Mouse (Mus musculus): Measurements from ENCODE around the gene Mrpl4. TPM values are rescaled to one million over a fixed set of nuclear protein-coding genes. Genes with fewer than 3 reads are reported as not detected.

The Mrpl4 gene
- total and polyA plus RNA-seq, 3 experiments = 38.4 to 129 (median 39.1) TPM

DNA sequence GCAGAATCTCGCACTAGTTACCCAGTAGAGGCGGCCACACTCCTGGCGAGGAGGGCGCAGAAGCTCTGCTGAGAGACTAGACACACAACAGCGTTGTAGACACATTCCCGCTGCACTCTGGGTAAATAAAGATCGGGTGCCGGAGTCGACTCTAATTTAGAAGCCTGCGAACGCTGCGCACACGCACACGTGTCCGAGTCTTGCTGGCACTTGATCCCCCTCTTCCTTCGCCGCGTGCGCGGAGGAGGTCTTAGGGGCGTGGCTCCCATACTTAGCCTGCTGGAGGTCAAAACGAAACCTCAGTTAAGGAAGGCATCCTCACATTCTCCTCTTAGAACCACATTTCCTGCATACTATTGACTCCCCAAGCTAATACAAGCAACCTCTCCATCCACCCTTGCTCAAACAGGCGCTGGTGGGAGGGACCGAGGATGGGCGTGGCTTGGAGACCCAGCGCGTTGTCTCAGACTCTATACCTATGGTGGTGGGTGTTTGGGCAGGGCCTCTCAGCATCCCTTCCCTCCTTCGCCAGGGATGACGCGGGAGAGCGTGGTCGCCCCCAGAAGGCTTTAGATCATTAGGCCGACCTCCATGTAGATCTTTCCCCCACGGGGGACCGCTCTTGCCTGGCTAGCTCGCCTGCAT is 28.8 kb downstream of the Mrpl4 start:
- DNase-seq (ENCODE audit: low spot score) (no peak), ATAC-seq (ENCODE audit: extremely low read depth, insufficient number of reproducible peaks, low FRiP score, poor library complexity, severe bottlenecking) (0 out of 2 replicates have a peak, but pooled peaks have one; percentile 1)
- Histone ChIP-seq H3K27me3 (ENCODE audit: insufficient read depth, low read length) (peaks cover 5% of the 10 kb centered on the region; the same call in 1 of the 2 replicates), H3K4me1 (ENCODE audit: insufficient read depth, low read depth, low read length) (peaks cover 75% of the 10 kb centered on the region), H3K36me3 (replicated peaks) (peaks cover 30% of the 10 kb centered on the region), H3K9me3 (replicated peaks) (no peaks in the 10 kb centered on the region), H3K4me3 (ENCODE audit: low read depth, low read length) (peak overlapping the region; percentile 77)
- no peak for TF ChIP-seq POLR2AphosphoS5 (IDR thresholded peaks at IDR 0.05; ENCODE audit: insufficient replicate concordance, low read depth, low read length)
- no peak for TF ChIP-seq CTCF (IDR thresholded peaks at IDR 0.05; ENCODE audit: low read depth, low read length)
- no peak for TF ChIP-seq GATA1 (IDR thresholded peaks at IDR 0.05; ENCODE audit: borderline replicate concordance, low read length)
- TF ChIP-seq TAL1 (conservative IDR thresholded peaks at IDR 0.05; ENCODE audit: low read depth, low read length) = no peak
- no peak for TF ChIP-seq GATA2 (IDR thresholded peaks at IDR 0.05; ENCODE audit: borderline replicate concordance, low read depth, low read length)

DNA sequence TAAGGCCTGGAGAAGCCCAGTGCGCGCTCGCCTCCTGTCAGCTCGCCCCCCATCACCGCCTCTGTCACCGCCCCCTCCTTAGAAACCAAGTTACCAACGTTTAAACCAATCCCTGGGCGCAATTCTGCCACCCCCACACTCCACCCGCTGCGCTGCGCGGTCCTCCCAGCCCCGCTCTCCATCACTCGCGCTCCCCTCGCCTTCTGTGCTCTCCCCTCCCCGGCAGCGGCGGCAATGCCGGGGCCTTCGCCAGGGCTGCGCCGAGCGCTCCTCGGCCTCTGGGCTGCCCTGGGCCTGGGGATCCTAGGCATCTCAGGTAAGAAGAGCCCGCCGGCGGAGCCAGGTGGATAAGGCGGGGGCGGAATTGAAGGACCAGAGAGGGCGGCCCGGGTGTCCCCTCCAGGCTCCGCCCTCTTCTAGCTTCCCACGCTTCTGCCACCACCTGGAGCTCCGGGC is 29.4 kb downstream of the Mrpl4 start, which contains the start of gene Icam5:
TSS of gene Icam5 (plus strand) at position 178 of the 456 bp plus-strand sequence.
- Histone ChIP-seq H3K27me3 (ENCODE audit: insufficient read depth, low read length) (peaks cover 10% of the 10 kb centered on the region; the same call in 1 of the 2 replicates), H3K4me1 (ENCODE audit: insufficient read depth, low read depth, low read length) (peaks cover 71% of the 10 kb centered on the region), H3K36me3 (replicated peaks) (peaks cover 24% of the 10 kb centered on the region), H3K9me3 (replicated peaks) (no peaks in the 10 kb centered on the region), H3K4me3 (ENCODE audit: low read depth, low read length) (peak within 1 kb of the TSS; percentile 77)
- ATAC-seq (ENCODE audit: extremely low read depth, insufficient number of reproducible peaks, low FRiP score, poor library complexity, severe bottlenecking) = no peak
- no peak for DNase-seq (ENCODE audit: low spot score)
- TF ChIP-seq POLR2AphosphoS5 (IDR thresholded peaks at IDR 0.05; ENCODE audit: insufficient replicate concordance, low read depth, low read length) (no peak), CTCF (IDR thresholded peaks at IDR 0.05; ENCODE audit: low read depth, low read length) (no peak), GATA1 (IDR thresholded peaks at IDR 0.05; ENCODE audit: borderline replicate concordance, low read length) (no peak), TAL1 (conservative IDR thresholded peaks at IDR 0.05; ENCODE audit: low read depth, low read length) (no peak), GATA2 (IDR thresholded peaks at IDR 0.05; ENCODE audit: borderline replicate concordance, low read depth, low read length) (no peak)

DNA sequence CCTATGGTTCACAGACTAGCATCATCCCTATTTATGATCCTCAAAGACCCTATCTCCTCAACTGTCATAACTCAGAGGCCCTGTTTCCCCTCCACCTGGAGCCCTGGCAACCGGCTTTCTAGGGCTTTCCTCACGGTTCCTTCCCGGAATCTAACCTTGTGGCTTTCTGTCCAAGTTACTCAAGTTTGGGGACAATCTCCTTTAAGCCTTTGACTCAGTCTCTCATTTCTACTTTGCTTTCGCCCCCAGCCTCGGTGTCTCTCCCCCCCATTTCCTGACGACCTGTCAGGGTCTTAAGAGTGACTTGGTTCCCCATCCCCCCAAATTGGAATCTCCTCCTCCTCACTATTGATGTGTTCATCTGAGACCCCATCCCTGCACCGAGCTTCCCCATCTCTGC is 30.0 kb downstream of the Mrpl4 start:
- H3K4me3 ChIP-seq (ENCODE audit: low read depth, low read length) = peak overlapping the region; percentile 77
- peaks cover 66% of the 10 kb centered on the region for H3K4me1 ChIP-seq (ENCODE audit: insufficient read depth, low read depth, low read length)
- peaks cover 19% of the 10 kb centered on the region for H3K36me3 ChIP-seq (replicated peaks)
- H3K27me3 ChIP-seq (ENCODE audit: insufficient read depth, low read length) = peaks cover 10% of the 10 kb centered on the region; the same call in 1 of the 2 replicates
- ATAC-seq (ENCODE audit: extremely low read depth, insufficient number of reproducible peaks, low FRiP score, poor library complexity, severe bottlenecking) = no peak
- H3K9me3 ChIP-seq (replicated peaks) = no peaks in the 10 kb centered on the region
- DNase-seq (ENCODE audit: low spot score) = no peak
- TF ChIP-seq CTCF (IDR thresholded peaks at IDR 0.05; ENCODE audit: low read depth, low read length) = no peak

DNA sequence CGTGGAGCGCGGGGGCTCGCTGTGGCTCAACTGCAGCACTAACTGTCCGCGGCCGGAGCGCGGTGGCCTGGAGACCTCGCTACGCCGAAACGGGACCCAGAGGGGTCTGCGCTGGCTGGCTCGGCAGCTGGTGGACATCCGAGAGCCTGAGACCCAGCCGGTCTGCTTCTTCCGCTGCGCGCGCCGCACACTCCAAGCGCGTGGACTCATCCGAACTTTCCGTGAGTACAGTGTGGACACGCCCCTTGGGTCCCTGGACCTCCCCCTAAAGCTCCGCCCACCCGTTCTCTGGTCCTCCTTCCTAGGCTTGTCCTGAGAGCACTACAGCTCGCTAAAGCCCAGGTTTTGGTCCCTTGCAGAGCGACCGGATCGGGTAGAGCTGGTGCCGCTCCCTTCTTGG is 30.6 kb downstream of the Mrpl4 start:
- peak overlapping the region; percentile 77 for H3K4me3 ChIP-seq (ENCODE audit: low read depth, low read length)
- TF ChIP-seq GATA1 (IDR thresholded peaks at IDR 0.05; ENCODE audit: borderline replicate concordance, low read length) (no peak), CTCF (IDR thresholded peaks at IDR 0.05; ENCODE audit: low read depth, low read length) (no peak), POLR2AphosphoS5 (IDR thresholded peaks at IDR 0.05; ENCODE audit: insufficient replicate concordance, low read depth, low read length) (no peak), TAL1 (conservative IDR thresholded peaks at IDR 0.05; ENCODE audit: low read depth, low read length) (no peak), GATA2 (IDR thresholded peaks at IDR 0.05; ENCODE audit: borderline replicate concordance, low read depth, low read length) (no peak)
- H3K27me3 ChIP-seq (ENCODE audit: insufficient read depth, low read length) = peaks cover 10% of the 10 kb centered on the region; the same call in 1 of the 2 replicates
- no peaks in the 10 kb centered on the region for H3K9me3 ChIP-seq (replicated peaks)
- H3K4me1 ChIP-seq (ENCODE audit: insufficient read depth, low read depth, low read length) = peaks cover 59% of the 10 kb centered on the region
- peak; percentile 77 for DNase-seq (ENCODE audit: low spot score)
- peak; percentile 42; the same call in 1 of the 2 replicates for ATAC-seq (ENCODE audit: extremely low read depth, insufficient number of reproducible peaks, low FRiP score, poor library complexity, severe bottlenecking)
- H3K36me3 ChIP-seq (replicated peaks) = peaks cover 12% of the 10 kb centered on the region

DNA sequence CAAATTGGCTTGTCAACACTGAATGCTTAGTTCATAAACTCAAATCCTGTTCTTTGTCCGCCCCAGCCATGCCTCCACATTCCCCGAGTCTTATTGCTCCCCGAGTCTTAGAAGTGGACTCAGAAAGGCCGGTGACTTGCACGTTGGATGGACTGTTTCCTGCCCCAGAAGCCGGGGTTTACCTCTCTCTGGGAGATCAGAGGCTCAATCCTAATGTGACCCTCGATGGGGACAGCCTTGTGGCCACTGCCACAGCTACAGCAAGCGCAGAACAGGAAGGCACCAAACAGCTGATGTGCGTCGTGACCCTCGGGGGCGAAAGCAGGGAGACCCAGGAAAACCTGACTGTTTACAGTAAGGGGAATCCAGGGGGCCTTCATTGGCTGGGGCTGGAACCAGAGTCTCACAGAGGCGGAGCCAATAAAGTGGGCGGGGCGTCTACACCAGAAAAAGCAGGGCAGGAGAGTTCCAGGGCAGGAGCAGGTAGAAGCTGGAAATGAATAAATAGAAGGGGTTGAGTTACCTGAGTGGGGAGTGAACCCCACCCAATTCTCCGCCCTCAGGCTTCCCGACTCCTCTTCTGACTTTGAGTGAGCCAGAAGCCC is 32.0 kb downstream of the Mrpl4 start:
- no peaks in the 10 kb centered on the region for H3K9me3 ChIP-seq (replicated peaks)
- DNase-seq (ENCODE audit: low spot score) = no peak
- peaks cover 5% of the 10 kb centered on the region for H3K36me3 ChIP-seq (replicated peaks)
- TF ChIP-seq TAL1 (conservative IDR thresholded peaks at IDR 0.05; ENCODE audit: low read depth, low read length) (no peak), GATA1 (IDR thresholded peaks at IDR 0.05; ENCODE audit: borderline replicate concordance, low read length) (no peak), CTCF (IDR thresholded peaks at IDR 0.05; ENCODE audit: low read depth, low read length) (no peak), POLR2AphosphoS5 (IDR thresholded peaks at IDR 0.05; ENCODE audit: insufficient replicate concordance, low read depth, low read length) (no peak), GATA2 (IDR thresholded peaks at IDR 0.05; ENCODE audit: borderline replicate concordance, low read depth, low read length) (no peak)
- H3K4me1 ChIP-seq (ENCODE audit: insufficient read depth, low read depth, low read length) = peaks cover 54% of the 10 kb centered on the region
- H3K27me3 ChIP-seq (ENCODE audit: insufficient read depth, low read length) = peaks cover 10% of the 10 kb centered on the region; the same call in 1 of the 2 replicates
- no peak for ATAC-seq (ENCODE audit: extremely low read depth, insufficient number of reproducible peaks, low FRiP score, poor library complexity, severe bottlenecking)
- no peak overlapping the region for H3K4me3 ChIP-seq (ENCODE audit: low read depth, low read length)

DNA sequence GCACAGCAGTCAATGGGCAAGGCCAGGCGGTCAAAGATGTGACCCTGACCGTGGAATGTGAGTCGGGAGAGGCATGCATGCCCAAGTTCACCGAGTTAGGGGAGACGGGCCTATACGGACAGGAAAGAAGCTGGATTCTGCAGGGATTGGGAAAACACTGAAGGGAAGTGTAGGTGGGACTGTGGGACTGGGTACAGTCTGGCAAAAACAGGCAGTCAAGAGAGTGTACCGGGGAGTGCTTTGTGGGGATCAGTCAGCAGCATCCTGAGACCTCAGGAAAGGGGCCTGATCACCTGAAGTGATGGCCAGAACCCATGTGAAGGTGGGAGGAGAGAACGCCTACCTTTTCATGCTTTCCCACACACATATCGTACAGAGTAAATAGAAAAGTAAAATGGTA is 33.0 kb downstream of the Mrpl4 start:
- Histone ChIP-seq H3K27me3 (ENCODE audit: insufficient read depth, low read length) (peaks cover 10% of the 10 kb centered on the region; the same call in 1 of the 2 replicates), H3K4me3 (ENCODE audit: low read depth, low read length) (no peak overlapping the region)

More for the DNA sequence above, 33.0 kb downstream of the Mrpl4 start:
- ATAC-seq (ENCODE audit: extremely low read depth, insufficient number of reproducible peaks, low FRiP score, poor library complexity, severe bottlenecking) (no peak), DNase-seq (ENCODE audit: low spot score) (no peak)
- Histone ChIP-seq H3K9me3 (replicated peaks) (no peaks in the 10 kb centered on the region), H3K36me3 (replicated peaks) (peaks cover 5% of the 10 kb centered on the region), H3K4me1 (ENCODE audit: insufficient read depth, low read depth, low read length) (peaks cover 55% of the 10 kb centered on the region)
- TF ChIP-seq GATA1 (IDR thresholded peaks at IDR 0.05; ENCODE audit: borderline replicate concordance, low read length) (no peak), GATA2 (IDR thresholded peaks at IDR 0.05; ENCODE audit: borderline replicate concordance, low read depth, low read length) (no peak), TAL1 (conservative IDR thresholded peaks at IDR 0.05; ENCODE audit: low read depth, low read length) (no peak), POLR2AphosphoS5 (IDR thresholded peaks at IDR 0.05; ENCODE audit: insufficient replicate concordance, low read depth, low read length) (no peak), CTCF (IDR thresholded peaks at IDR 0.05; ENCODE audit: low read depth, low read length) (no peak)
